Mouse (Mus musculus): ENCODE data around the gene Ifitm6. TPM values are rescaled to one million over a fixed set of nuclear protein-coding genes. Genes with fewer than 3 reads are reported as not detected.
"Not testable (repeated sequence)": the region's sequence is repeated elsewhere in the genome, so short reads cannot be mapped to it uniquely, and the experiment has no call there.

Gene Ifitm6
- polyA plus RNA-seq, 1 experiment from 2014 or later: 0.88 TPM

DNA sequence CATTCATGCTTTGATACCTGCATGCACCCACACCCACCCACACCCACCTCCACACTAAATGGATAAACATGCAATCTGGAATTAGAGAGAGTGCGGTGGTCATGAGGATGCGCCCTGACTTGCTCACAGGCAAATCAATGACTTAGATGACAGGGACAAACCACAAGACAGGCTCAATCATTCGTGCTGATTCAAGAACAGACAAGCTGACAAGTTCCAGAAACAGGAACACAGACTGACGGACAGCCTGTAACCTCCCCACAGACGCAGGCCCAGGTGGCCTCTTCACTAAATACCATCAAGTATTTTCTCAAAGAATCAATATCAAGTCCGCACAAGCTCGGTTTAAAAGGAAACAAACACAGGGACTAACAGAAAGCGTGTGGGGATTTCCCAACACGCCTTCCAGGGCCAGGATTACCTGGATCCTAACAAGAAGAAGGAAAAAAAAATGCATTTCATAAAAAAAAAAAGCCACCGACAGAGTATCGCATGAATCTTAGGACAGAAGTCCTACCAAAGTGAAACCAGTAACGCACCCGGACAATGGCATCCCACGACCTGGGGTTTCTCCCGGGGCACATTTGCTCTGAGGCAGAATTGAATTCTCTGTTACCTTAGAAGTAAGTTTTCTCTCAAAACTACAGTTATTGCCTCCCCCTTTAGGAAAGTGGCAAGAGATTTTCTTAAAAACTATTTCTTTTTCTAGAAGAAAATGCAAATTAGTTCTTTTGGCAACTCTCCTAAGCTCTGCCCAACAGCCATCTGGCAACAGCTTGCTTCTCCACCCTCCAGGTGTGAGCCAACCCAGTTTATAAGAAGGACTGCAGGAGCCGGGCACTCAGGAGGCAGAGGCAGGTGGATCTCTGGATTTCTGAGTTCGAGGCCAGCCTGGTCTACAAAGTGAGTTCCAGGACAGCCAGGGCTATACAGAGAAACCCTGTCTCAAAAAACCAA, 30.3 kb downstream of the Ifitm6 start:
- H3K4me2 ChIP-seq (ENCODE audit: low read depth, low read length): no peak overlapping the region
- no peaks in the 10 kb centered on the region for H3K36me3 ChIP-seq (ENCODE audit: control insufficient read depth, insufficient read depth, low read length)
- no peaks in the 10 kb centered on the region for H3K4me1 ChIP-seq (ENCODE audit: control insufficient read depth, insufficient read depth, low read length)
- no peak for ATAC-seq (ENCODE audit: low read depth)
- no peak overlapping the region for H3K27ac ChIP-seq (ENCODE audit: low read depth, low read length)
- no peak overlapping the region for H3K9ac ChIP-seq (replicated peaks; ENCODE audit: low read depth, low read length)
- no peaks in the 10 kb centered on the region for H3K27me3 ChIP-seq (ENCODE audit: control insufficient read depth, insufficient read depth, low read length)
- no peaks in the 10 kb centered on the region for H3K9me3 ChIP-seq (ENCODE audit: control insufficient read depth, low read length)
- H3K4me3 ChIP-seq (ENCODE audit: low read depth, low read length): no peak overlapping the region
- WGBS: 90% methylated on average over 17 of the region's 17 CpGs

DNA sequence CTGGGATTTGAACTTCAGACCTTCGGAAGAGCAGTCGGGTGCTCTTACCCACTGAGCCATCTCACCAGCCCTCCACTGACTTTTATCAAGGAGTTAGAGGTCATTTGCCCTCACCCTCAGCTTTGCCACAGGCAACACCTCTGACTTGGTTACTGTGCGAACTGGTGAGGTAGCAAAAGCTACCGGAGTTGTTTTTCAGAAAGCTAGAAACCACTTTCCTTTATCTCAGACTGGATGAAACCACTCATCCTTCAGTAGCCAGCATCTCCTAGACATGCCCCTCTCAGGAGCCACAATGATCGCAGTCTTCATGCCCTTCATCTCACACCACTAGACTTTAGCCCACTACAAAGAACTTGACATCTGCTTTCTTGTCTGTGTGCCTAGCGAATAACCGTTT, 34.8 kb downstream of the Ifitm6 start:
- no peaks in the 10 kb centered on the region for H3K4me1 ChIP-seq (ENCODE audit: control insufficient read depth, insufficient read depth, low read length)
- H3K27ac ChIP-seq (ENCODE audit: low read depth, low read length): no peak overlapping the region
- H3K9me3 ChIP-seq (ENCODE audit: control insufficient read depth, low read length): no peaks in the 10 kb centered on the region
- no peak overlapping the region for H3K9ac ChIP-seq (replicated peaks; ENCODE audit: low read depth, low read length)
- H3K36me3 ChIP-seq (ENCODE audit: control insufficient read depth, insufficient read depth, low read length): no peaks in the 10 kb centered on the region
- ATAC-seq (ENCODE audit: low read depth): no peak
- WGBS: 95% methylated on average over 7 of the region's 7 CpGs
- H3K4me3 ChIP-seq (ENCODE audit: low read depth, low read length): no peak overlapping the region
- H3K4me2 ChIP-seq (ENCODE audit: low read depth, low read length): no peak overlapping the region
- H3K27me3 ChIP-seq (ENCODE audit: control insufficient read depth, insufficient read depth, low read length): no peaks in the 10 kb centered on the region

DNA sequence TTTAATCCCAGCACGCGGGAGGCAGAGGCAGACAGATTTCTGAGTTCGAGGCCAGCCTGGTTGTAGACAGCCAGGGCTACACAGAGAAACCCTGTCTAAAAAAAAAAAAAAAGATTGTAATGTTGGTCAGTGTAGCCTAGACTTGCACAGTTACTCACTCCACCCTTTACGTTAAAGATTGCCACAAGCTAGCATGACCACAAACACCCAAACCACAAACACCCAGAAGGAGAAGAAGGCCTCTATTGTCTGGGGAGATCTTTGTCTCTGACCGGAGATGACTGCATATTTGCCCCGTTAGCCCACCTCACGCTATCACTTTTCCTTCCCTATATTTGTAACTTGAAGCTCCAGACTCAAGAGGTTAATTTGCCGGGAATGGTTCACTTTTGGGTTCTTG, 36.0 kb downstream of the Ifitm6 start:
- Histone ChIP-seq H3K9me3 (ENCODE audit: control insufficient read depth, low read length) (no peaks in the 10 kb centered on the region), H3K27ac (ENCODE audit: low read depth, low read length) (no peak overlapping the region), H3K36me3 (ENCODE audit: control insufficient read depth, insufficient read depth, low read length) (no peaks in the 10 kb centered on the region), H3K4me3 (ENCODE audit: low read depth, low read length) (no peak overlapping the region), H3K4me1 (ENCODE audit: control insufficient read depth, insufficient read depth, low read length) (no peaks in the 10 kb centered on the region), H3K4me2 (ENCODE audit: low read depth, low read length) (no peak overlapping the region), H3K9ac (replicated peaks; ENCODE audit: low read depth, low read length) (no peak overlapping the region), H3K27me3 (ENCODE audit: control insufficient read depth, insufficient read depth, low read length) (no peaks in the 10 kb centered on the region)
- ATAC-seq (ENCODE audit: low read depth): no peak
- 94% methylated on average over 8 of the region's 8 CpGs for WGBS

DNA sequence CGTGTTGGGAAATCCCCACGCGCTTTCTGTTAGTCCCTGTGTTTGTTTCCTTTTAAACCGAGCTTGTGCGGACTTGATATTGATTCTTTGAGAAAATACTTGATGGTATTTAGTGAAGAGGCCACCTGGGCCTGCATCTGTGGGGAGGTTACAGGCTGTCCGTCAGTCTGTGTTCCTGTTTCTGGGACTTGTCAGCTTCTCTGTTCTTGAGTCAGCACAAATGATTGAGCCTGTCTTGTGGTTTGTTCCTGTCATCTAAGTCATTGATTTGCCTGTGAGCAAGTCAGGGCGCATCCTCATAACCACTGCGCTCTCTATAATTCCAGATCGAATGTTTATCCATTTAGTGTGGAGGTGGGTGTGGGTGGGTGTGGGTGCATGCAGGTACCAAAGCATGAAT, 41.0 kb downstream of the Ifitm6 start:
- H3K4me2 ChIP-seq (ENCODE audit: low read depth, low read length); H3K27ac ChIP-seq (ENCODE audit: low read depth, low read length); ATAC-seq (ENCODE audit: low read depth); H3K4me1 ChIP-seq (ENCODE audit: control insufficient read depth, insufficient read depth, low read length); H3K27me3 ChIP-seq (ENCODE audit: control insufficient read depth, insufficient read depth, low read length); H3K4me3 ChIP-seq (ENCODE audit: low read depth, low read length); H3K9me3 ChIP-seq (ENCODE audit: control insufficient read depth, low read length); H3K9ac ChIP-seq (replicated peaks; ENCODE audit: low read depth, low read length); H3K36me3 ChIP-seq (ENCODE audit: control insufficient read depth, insufficient read depth, low read length): not testable (repeated sequence)
- WGBS: 90% methylated on average over 9 of the region's 9 CpGs

DNA sequence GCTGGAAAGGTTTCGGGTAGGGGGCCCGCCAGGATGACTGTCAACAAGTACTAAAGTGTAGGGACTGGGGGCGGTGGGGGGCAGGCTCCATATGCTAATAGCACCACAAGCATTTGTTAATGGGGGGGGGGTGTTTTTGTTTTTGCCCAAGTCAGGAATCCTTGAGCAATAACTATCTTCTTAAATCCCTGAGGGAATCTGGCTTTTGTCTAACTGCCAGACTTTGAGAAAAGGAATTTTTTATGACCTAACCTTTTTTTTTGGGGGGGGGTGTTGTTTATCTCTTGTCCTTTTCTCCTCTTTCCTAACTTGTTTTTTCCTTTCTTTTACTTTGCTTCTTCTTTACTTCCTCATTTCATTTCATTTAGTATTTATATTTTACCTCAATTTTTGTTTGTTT, 42.3 kb downstream of the Ifitm6 start:
- ATAC-seq (ENCODE audit: low read depth): no peak
- H3K27ac ChIP-seq (ENCODE audit: low read depth, low read length): no peak overlapping the region
- no peak overlapping the region for H3K4me2 ChIP-seq (ENCODE audit: low read depth, low read length)
- no peaks in the 10 kb centered on the region for H3K27me3 ChIP-seq (ENCODE audit: control insufficient read depth, insufficient read depth, low read length)
- no peaks in the 10 kb centered on the region for H3K4me1 ChIP-seq (ENCODE audit: control insufficient read depth, insufficient read depth, low read length)
- H3K36me3 ChIP-seq (ENCODE audit: control insufficient read depth, insufficient read depth, low read length): no peaks in the 10 kb centered on the region
- no peak overlapping the region for H3K9ac ChIP-seq (replicated peaks; ENCODE audit: low read depth, low read length)
- 24% methylated on average over 3 of the region's 3 CpGs for WGBS
- no peak overlapping the region for H3K4me3 ChIP-seq (ENCODE audit: low read depth, low read length)
- H3K9me3 ChIP-seq (ENCODE audit: control insufficient read depth, low read length): no peaks in the 10 kb centered on the region

DNA sequence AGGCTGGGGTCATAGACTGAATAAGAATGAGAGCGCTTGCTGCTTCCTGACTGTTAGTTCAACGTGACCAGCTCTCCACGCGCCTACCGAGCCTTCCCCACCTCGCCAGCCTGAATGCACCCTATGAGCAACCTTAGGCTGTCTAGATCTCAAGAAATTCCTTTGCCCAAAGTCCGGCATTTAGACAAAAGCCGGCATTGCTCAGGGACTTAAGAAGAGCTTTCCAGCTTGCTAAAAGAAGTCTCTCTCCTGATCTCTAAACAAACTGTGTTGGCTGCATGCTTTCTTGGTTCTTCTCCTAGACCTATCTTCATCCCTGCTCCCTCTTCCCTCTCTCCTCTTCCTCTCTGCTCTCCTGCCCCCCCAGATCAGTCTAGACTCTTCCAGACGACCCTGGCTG, 42.8 kb downstream of the Ifitm6 start:
- H3K27me3 ChIP-seq (ENCODE audit: control insufficient read depth, insufficient read depth, low read length): no peaks in the 10 kb centered on the region
- H3K4me3 ChIP-seq (ENCODE audit: low read depth, low read length): no peak overlapping the region
- no peaks in the 10 kb centered on the region for H3K9me3 ChIP-seq (ENCODE audit: control insufficient read depth, low read length)
- H3K9ac ChIP-seq (replicated peaks; ENCODE audit: low read depth, low read length): no peak overlapping the region
- H3K4me1 ChIP-seq (ENCODE audit: control insufficient read depth, insufficient read depth, low read length): no peaks in the 10 kb centered on the region
- no peaks in the 10 kb centered on the region for H3K36me3 ChIP-seq (ENCODE audit: control insufficient read depth, insufficient read depth, low read length)
- 21% methylated on average over 9 of the region's 9 CpGs for WGBS
- H3K4me2 ChIP-seq (ENCODE audit: low read depth, low read length): no peak overlapping the region
- H3K27ac ChIP-seq (ENCODE audit: low read depth, low read length): no peak overlapping the region
- no peak for ATAC-seq (ENCODE audit: low read depth)

DNA sequence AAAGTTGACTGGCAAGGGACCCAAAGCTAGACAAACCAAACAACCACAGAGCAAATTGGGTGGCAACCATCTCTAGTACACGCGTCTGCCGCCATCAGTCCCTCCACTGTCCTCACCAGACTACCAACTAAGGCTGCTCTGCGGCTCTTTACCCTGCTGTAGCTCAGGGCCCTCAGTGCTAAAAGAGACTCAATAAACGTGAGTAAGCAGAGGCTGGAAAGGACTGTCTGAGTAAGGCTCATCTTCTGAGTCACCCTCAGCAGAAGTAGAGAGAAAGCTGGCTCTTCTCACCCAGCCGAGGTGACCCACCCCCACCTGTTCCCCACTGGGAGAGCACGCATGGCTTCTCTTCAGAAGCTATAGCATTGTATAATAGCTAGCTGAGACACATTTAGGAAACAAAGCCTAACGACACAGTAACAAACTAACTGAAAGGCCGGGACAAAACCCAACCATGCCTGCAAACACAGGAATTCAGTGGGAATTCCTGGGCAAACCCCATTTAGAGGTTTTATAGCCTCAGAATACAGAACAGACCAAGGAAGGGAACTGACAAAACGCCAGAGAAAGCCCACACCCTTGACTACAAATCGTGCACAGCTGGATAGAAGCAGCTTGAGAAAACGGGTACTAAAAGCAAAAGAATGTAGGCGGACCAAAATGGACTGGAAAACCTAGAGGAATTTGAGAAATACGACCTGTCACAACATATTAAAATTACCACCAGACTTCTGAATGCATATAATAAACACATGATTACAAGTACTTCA, 44.1 kb downstream of the Ifitm6 start:
- Histone ChIP-seq H3K4me1 (ENCODE audit: control insufficient read depth, insufficient read depth, low read length) (no peaks in the 10 kb centered on the region), H3K9me3 (ENCODE audit: control insufficient read depth, low read length) (no peaks in the 10 kb centered on the region)

DNA sequence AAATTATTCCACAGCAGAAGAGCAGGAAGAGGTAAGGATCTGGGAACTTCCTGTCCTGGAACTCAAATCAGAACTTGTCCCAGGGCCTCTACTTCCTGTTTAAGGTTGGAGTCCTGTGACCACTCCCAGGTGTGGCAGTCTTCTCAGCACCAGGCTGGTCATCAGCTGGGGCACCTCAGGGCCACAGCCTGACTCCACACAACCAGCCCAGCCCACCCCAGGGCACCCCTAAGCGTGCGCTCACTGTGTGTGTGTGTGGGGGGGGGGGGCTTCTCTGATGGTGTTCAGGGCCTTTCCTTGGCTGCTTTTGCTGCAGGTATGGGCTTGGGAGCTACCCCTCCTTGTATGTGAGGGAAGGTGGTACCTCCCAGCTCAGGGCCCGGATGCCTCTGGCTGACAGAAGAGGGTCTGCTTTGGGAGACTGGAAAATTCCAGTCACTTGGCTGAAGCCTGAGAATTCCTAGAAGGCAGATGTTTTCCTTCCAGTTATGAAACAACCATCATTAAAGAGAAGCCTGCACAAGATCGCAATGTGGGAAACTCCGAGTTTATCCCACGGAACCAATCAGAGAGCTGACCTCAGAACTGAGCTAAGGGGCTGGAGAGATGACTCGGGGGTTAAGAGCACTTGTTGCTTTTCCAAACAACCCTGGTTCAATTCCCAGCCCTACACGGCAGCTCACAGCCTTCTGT, 46.1 kb downstream of the Ifitm6 start:
- Histone ChIP-seq H3K9ac (replicated peaks; ENCODE audit: low read depth, low read length) (no peak overlapping the region), H3K36me3 (ENCODE audit: control insufficient read depth, insufficient read depth, low read length) (no peaks in the 10 kb centered on the region), H3K9me3 (ENCODE audit: control insufficient read depth, low read length) (no peaks in the 10 kb centered on the region), H3K27ac (ENCODE audit: low read depth, low read length) (no peak overlapping the region), H3K4me2 (ENCODE audit: low read depth, low read length) (no peak overlapping the region), H3K4me1 (ENCODE audit: control insufficient read depth, insufficient read depth, low read length) (no peaks in the 10 kb centered on the region), H3K27me3 (ENCODE audit: control insufficient read depth, insufficient read depth, low read length) (no peaks in the 10 kb centered on the region), H3K4me3 (ENCODE audit: low read depth, low read length) (no peak overlapping the region)
- 83% methylated on average over 8 of the region's 8 CpGs for WGBS
- ATAC-seq (ENCODE audit: low read depth): no peak

More for the DNA sequence above, 44.1 kb downstream of the Ifitm6 start:
- H3K4me3 ChIP-seq (ENCODE audit: low read depth, low read length): no peak overlapping the region
- 9% methylated on average over 14 of the region's 14 CpGs for WGBS
- no peaks in the 10 kb centered on the region for H3K27me3 ChIP-seq (ENCODE audit: control insufficient read depth, insufficient read depth, low read length)
- H3K4me2 ChIP-seq (ENCODE audit: low read depth, low read length): no peak overlapping the region
- no peak for ATAC-seq (ENCODE audit: low read depth)
- H3K27ac ChIP-seq (ENCODE audit: low read depth, low read length): no peak overlapping the region
- H3K9ac ChIP-seq (replicated peaks; ENCODE audit: low read depth, low read length): no peak overlapping the region
- no peaks in the 10 kb centered on the region for H3K36me3 ChIP-seq (ENCODE audit: control insufficient read depth, insufficient read depth, low read length)

All from neural tube, embryonic 14.5 days (tissue).